Mouse (Mus musculus): ENCODE measurements at regions not wholly inside any gene's neighbourhood (a gene's known extent, or its start where the extent isn't known, plus 50 kb on each side); places are given as distances from the start of the nearest gene placed in this dataset.

GRCm38 (mm10) chr5:16424745-16425144, 128.6 kb upstream of the Hgf start:
- no peak for DNase-seq (ENCODE audit: low spot score in 2 of 2)

GRCm38 (mm10) chr5:16425302-16425701, 128.0 kb upstream of the Hgf start:
- DNase-seq (ENCODE audit: low spot score in 2 of 2) = no peak

- no peak for DNase-seq (ENCODE audit: low spot score in 2 of 2)
Observed at GRCm38 (mm10) chr5:16426306-16426705, 127.0 kb upstream of the Hgf start.

- no peak for DNase-seq (ENCODE audit: low spot score in 2 of 2)
Observed at GRCm38 (mm10) chr5:16434586-16434985, 118.7 kb upstream of the Hgf start.

- DNase-seq (ENCODE audit: low spot score in 2 of 2) = no peak
Observed at GRCm38 (mm10) chr5:16445056-16445455, 108.2 kb upstream of the Hgf start.

GRCm38 (mm10) chr5:16446977-16447376, 106.3 kb upstream of the Hgf start:
- DNase-seq (ENCODE audit: low spot score in 2 of 2) = no peak

- no peak for DNase-seq (ENCODE audit: low spot score in 2 of 2)
Observed at GRCm38 (mm10) chr5:16461795-16462194, 91.5 kb upstream of the Hgf start.

GRCm38 (mm10) chr5:16466266-16466665, 87.0 kb upstream of the Hgf start:
- DNase-seq (ENCODE audit: low spot score in 2 of 2) = no peak

- DNase-seq (ENCODE audit: low spot score in 2 of 2) = no peak
Observed at GRCm38 (mm10) chr5:16468560-16468959, 84.7 kb upstream of the Hgf start.

- no peak for DNase-seq (ENCODE audit: low spot score in 2 of 2)
Observed at GRCm38 (mm10) chr5:16469221-16469620, 84.1 kb upstream of the Hgf start.

GRCm38 (mm10) chr5:16469644-16470275, 83.5 kb upstream of the Hgf start:
- DNase-seq (ENCODE audit: low spot score in 2 of 2) = peak in 1 of 2 experiments; percentile 6

GRCm38 (mm10) chr5:16470366-16470982, 82.8 kb upstream of the Hgf start:
- DNase-seq (ENCODE audit: low spot score in 2 of 2) = no peak

- no peak for DNase-seq (ENCODE audit: low spot score in 2 of 2)
Observed at GRCm38 (mm10) chr5:16487969-16488368, 65.3 kb upstream of the Hgf start.

GRCm38 (mm10) chr5:16489803-16490202, 63.5 kb upstream of the Hgf start:
- no peak for DNase-seq (ENCODE audit: low spot score in 2 of 2)

- DNase-seq (ENCODE audit: low spot score in 2 of 2) = no peak
Observed at GRCm38 (mm10) chr5:16499891-16500290, 53.4 kb upstream of the Hgf start.
